Mouse (Mus musculus) Patski (cell line): Measurements from ENCODE around the gene Nr1h2. TPM values are rescaled to one million over a fixed set of nuclear protein-coding genes. Genes with fewer than 3 reads are reported as not detected.

Source experiments
- ATAC-seq: fragments of 100-300 bp; one replicate; pipeline ENCODE4 v1.8.0; 2021
- CTCF ChIA-PET: fragments of 350-600 bp; sonication (Branson Sonifier 250); formaldehyde crosslinking; loops from one replicate; lab custom pipeline; 2022; ENCODE audit warnings: inconsistent platforms; lab: Charles Lee
- POLR2A ChIA-PET: fragments of 350-600 bp; sonication (Branson Sonifier 250); formaldehyde crosslinking; loops from one replicate; lab custom pipeline; 2022; ENCODE audit warnings: antibody characterized with exemption, inconsistent platforms; lab: Charles Lee
- DNase-seq: peaks from one replicate; pipeline ENCODE4 v3.0.0-alpha.2; 2011; ENCODE audit warnings: low read depth, low spot score
- H3K27me3 ChIP-seq: fragments of 371-371 bp; one replicate; pipeline ENCODE4 v1.5.1; 2021
- CTCF ChIP-seq: fragments of 100-300 bp; IDR thresholded peaks from one replicate; pipeline ENCODE4 v1.5.1; 2021
- in situ Hi-C: fragments of 300-500 bp; cut with MboI; formaldehyde crosslinking; loops from 3 replicates; pipeline ENCODE4 v1.11.1; 2018; ENCODE audit warnings: low pct_unique_long_range_greater_than_20kb, mixed read lengths
- polyA plus RNA-seq: library from polyadenylated mRNA; unstranded; gene quantifications from one replicate; pipeline ENCODE4 v1.2.3, GENCODE M21; 2021

Gene Nr1h2
- polyA plus RNA-seq, 1 experiment from 2014 or later: 113 TPM

DNA sequence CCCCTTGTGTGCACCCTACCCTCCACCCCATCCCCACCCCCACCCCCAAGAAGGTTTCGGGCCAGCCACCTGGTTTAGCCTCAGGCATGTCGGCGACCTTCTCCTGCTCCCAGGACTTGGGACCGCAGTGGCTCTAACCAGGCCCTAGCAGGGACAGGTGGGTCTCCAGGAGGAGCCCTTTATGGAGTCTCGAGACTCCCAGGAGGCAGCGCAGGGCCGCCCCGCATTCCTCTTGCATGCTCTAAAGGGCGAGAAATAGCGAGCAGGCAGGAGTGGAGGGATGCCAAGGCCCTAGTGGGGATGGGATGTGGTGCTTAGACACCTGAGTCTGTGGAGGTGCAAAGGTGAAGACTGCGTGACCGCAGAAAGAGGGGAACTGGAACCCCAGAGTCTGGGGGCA, 29.2 kb downstream of the Nr1h2 start, which contains the start of gene Mybpc2:
Mybpc2 (minus strand) TSS at position 155 of the 400 bp plus-strand sequence.
- no peak for TF ChIP-seq CTCF
- CTCF ChIA-PET: no interaction called here
- in situ Hi-C loops: loop anchor here (5.0 kb wide), 1 partner anchor 118 kb away; no protein-coding TSS in a partner anchor
- no peaks in the 10 kb centered on the region for H3K27me3 ChIP-seq
- DNase-seq: no peak
- ATAC-seq: no peak
- POLR2A ChIA-PET: no interaction called here

DNA sequence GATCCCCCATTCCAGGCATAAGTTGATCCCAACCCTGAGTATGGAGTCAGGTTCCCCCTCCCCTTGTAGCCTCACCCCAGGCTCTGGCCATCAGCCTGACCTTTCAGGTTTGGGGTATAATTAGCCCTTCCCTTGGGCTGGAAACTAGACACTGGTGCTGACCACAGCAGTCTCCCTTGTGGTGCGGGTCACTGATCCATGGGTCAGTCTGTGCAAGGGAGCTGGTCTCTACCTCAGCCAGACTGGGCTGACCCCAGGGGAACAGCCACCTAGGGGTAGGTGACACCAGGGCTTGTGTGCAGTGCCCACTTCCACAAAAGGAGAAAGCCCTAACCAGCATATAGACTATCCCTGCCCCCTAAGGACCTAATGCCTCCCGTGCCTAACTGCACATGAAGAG, 30.7 kb downstream of the Nr1h2 start:
- no peak for DNase-seq
- ChIA-PET CTCF (no interaction called here), POLR2A (interaction anchor here (1.8 kb wide), 1 partner anchor 13 kb away, joined by 4 read pairs; no protein-coding TSS in a partner anchor)
- no peak for ATAC-seq
- H3K27me3 ChIP-seq: no peaks in the 10 kb centered on the region
- in situ Hi-C loops: loop anchor here (5.0 kb wide), 1 partner anchor 119 kb away; no protein-coding TSS in a partner anchor
- TF ChIP-seq CTCF: no peak

DNA sequence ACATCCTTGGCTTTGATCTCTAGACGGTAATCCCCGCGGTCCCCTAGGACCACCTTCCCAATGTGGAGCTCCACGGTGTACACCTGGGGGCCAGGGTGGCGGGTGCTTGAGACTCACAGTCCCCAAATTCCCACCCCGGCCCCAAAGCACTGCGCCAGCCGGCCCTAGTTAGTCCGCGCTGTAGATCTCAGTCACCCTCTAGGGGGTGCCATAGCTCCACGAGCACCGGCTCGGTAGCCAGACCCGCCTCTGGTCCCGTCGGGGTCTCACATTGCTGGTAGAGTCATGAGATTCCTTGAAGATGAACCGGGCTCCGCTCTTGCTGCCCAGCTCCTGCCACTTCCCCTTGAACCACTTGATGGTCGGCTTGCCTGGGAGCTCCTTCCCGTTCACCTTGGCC, 32.0 kb downstream of the Nr1h2 start:
- no peaks in the 10 kb centered on the region for H3K27me3 ChIP-seq
- ChIA-PET CTCF (interaction anchor here (0.6 to 1.5 kb wide), 15 partner anchors 9 to 171 kb away, joined by 3 to 12 read pairs (median 4); partner anchors contain the start of genes Emc10, Fam71e1 and Pold1), POLR2A (interaction anchor here (0.8 to 1.8 kb wide), 2 partner anchors 14 to 29 kb away, joined by 3 to 4 read pairs; no protein-coding TSS in a partner anchor)
- peak; percentile 88 for TF ChIP-seq CTCF
- in situ Hi-C loops: loop anchor here (5.0 kb wide), 1 partner anchor 121 kb away; no protein-coding TSS in a partner anchor
- DNase-seq (no peak), ATAC-seq (peak; percentile 53)

DNA sequence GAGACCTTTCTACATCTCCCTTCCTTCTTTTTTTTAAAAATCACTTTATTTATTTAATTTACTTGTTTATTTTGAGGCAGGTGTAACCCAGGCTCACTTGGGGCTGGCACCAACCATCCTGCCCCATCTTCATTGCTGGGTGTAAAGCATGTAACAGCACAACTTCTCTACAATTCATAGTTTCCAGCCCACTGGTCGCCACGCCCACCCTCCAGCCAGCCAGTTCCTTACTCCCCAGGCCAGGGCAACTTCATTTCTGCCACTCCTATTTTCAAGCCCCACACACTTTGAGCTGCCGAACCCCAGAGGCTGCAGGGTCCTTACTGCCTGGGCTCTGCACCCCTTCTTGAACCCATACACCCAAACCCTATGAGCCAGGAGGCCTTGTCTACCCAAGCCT, 32.8 kb downstream of the Nr1h2 start:
- in situ Hi-C loops: loop anchor here (5.0 kb wide), 1 partner anchor 121 kb away; no protein-coding TSS in a partner anchor
- no peak for ATAC-seq
- H3K27me3 ChIP-seq: peaks cover 5% of the 10 kb centered on the region
- ChIA-PET POLR2A (interaction anchor here (0.8 kb wide), 1 partner anchor 30 kb away, joined by 3 read pairs; no protein-coding TSS in a partner anchor), CTCF (interaction anchor here (1.0 to 1.5 kb wide), 8 partner anchors 8 to 39 kb away, joined by 3 to 12 read pairs (median 6); partner anchors contain the start of genes Emc10, Fam71e1 and Pold1)
- no peak for DNase-seq
- no peak for TF ChIP-seq CTCF

DNA sequence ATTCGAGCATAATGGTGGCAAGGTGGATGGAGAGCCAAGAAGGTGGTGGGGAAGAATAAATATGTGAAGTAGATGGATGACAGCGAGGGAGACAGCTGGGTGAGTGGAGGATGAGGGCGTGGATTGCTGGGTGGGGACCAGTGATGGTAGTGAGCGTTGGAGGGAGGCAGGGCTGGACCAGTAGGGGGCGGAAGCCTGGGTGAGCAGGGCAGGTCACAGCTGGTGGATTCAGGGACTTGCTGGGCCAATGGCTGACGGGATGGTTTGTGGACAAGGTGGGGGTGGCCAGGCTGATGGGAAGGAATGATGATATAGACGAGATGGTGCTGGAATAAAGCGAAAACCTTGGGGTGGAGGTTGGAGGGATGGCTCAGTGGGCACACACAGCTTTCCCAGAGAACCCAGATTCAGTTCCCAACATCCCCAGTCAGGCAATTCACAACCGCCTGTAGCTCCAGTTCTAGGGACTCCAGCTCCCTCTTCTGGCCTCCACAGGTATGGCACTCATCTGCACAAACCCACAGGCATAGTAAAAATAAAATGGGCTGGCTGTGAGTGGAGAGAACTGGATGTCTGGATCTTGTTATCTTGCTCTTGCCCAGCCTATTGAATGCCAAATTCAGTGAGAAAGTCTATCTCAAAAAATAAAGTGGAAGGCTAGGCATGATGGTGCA, 34.4 kb downstream of the Nr1h2 start:
- POLR2A ChIA-PET: no interaction called here
- in situ Hi-C loops: no loop called here
- H3K27me3 ChIP-seq: peaks cover 9% of the 10 kb centered on the region
- ATAC-seq (peak; percentile 46), DNase-seq (no peak)
- CTCF ChIA-PET: interaction anchor here (1.0 to 1.4 kb wide), 3 partner anchors 8 to 31 kb away, joined by 3 to 4 read pairs (median 3); no protein-coding TSS in a partner anchor
- TF ChIP-seq CTCF: peak; percentile 64

DNA sequence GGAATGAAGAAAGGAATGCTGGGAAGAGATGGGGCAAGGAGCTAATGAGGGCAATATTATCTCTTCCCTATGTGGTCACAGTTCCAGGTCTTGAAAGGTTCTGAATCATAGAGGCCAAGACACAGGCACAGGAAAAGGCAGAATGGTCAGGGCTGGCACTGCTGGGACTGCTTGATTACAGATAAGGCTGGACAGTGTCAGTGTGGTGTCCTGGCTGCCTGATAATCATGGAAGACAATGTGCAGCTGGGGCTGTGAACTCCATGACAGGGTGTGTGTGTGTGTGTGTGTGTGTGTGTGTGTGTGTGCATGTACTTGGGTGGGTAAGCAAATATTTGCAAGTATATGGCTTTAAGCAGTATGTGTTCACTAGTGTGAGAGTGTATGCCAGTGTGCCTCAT, 46.3 kb downstream of the Nr1h2 start:
- no peak for DNase-seq
- TF ChIP-seq CTCF: no peak
- in situ Hi-C loops: loop anchor here (5.0 kb wide), 1 partner anchor 45 kb away; the partner anchor contains the start of gene Nr1h2
- no peak for ATAC-seq
- CTCF ChIA-PET: interaction anchor here (0.8 kb wide), 1 partner anchor 15 kb away, joined by 3 read pairs; no protein-coding TSS in a partner anchor
- POLR2A ChIA-PET: no interaction called here
- peaks cover 12% of the 10 kb centered on the region for H3K27me3 ChIP-seq

DNA sequence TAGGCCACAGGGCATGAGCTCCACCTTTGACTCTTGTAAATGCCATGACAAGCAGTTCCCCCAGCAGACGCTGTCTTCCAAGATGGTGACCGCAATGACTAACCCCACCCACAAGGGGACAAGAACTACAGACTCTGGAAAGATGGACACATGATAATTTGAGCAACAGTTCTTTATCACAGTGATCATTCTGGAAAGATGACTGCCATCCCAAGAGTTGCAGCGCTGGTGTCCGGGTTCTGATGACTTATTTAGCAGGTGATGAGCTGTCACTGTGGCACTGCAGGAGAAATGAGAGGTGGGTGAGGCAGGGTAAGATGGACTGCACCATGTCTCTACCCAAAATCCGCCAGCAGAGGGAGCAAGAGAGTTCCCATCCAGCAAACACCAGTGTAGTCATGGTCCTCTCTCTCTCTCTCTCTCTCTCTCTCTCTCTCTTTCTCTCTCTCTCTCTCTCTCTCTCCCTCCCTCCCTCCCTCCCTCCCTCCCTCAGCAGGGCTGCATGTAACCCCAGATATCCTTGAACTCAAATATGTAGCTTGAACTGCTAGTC, 52.1 kb downstream of the Nr1h2 start:
- no peak for TF ChIP-seq CTCF
- POLR2A ChIA-PET: no interaction called here
- in situ Hi-C loops: no loop called here
- no peak for DNase-seq
- CTCF ChIA-PET: interaction anchor here (0.9 to 2.5 kb wide), 6 partner anchors 9 to 59 kb away, joined by 3 to 13 read pairs (median 4); partner anchors contain the start of gene Pold1
- no peak for ATAC-seq
- peaks cover 7% of the 10 kb centered on the region for H3K27me3 ChIP-seq

DNA sequence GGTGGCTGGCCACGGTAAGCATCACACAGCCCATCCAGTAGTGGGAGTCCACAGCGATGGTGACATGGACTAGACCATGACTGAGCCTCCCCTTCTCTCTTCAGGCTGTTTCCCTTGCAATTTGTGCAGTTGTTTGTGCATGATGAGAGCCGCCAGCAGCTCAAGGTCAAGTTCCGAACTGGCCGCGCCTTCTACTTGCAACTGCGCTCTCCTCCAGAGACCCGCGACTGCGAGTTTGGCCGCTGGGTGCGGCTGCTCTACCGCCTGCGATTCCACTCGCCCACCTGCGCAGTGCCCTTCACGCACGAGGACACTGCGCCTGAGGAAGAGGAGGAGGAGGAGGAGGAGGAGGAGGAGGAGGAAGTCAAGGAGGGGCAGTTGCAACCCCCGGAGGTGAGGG, 53.7 kb downstream of the Nr1h2 start:
- ChIA-PET POLR2A (interaction anchor here (1.0 kb wide), 1 partner anchor 50 kb away, joined by 3 read pairs; no protein-coding TSS in a partner anchor), CTCF (interaction anchor here (2.5 kb wide), 1 partner anchor 48 kb away, joined by 13 read pairs; the partner anchor contains the start of gene Pold1)
- in situ Hi-C loops: no loop called here
- no peak for DNase-seq
- ATAC-seq: no peak
- no peak for TF ChIP-seq CTCF
- peaks cover 3% of the 10 kb centered on the region for H3K27me3 ChIP-seq

Other genes starting within 250 kb of the Nr1h2 start
- gene Clec11a, start 247.0 kb downstream of the Nr1h2 start, polyA plus RNA-seq: 0.68 TPM
- 1.9 TPM for gene Shank1, start 243.7 kb downstream of the Nr1h2 start, polyA plus RNA-seq
- gene Syt3, start 169.8 kb downstream of the Nr1h2 start, polyA plus RNA-seq: 6.4 TPM
- gene 1700008O03Rik, start 168.1 kb downstream of the Nr1h2 start, polyA plus RNA-seq: 0.98 TPM
- gene Lrrc4b, start 124.9 kb downstream of the Nr1h2 start, polyA plus RNA-seq: 0.03 TPM
- gene Aspdh, start 88.6 kb downstream of the Nr1h2 start, polyA plus RNA-seq: not detected
- 70.4 TPM for gene Josd2, start 86.0 kb downstream of the Nr1h2 start, polyA plus RNA-seq
- 249 TPM for gene Emc10, start 57.4 kb downstream of the Nr1h2 start, polyA plus RNA-seq
- gene Fam71e1, start 57.4 kb downstream of the Nr1h2 start, polyA plus RNA-seq: 6.9 TPM
- gene Mybpc2, start 29.3 kb downstream of the Nr1h2 start, polyA plus RNA-seq: 0.08 TPM
- gene Spib, start 21.9 kb downstream of the Nr1h2 start, polyA plus RNA-seq: 0.14 TPM
- gene Pold1, start 5.1 kb downstream of the Nr1h2 start, polyA plus RNA-seq: 30.9 TPM
- gene Napsa, start 18.4 kb upstream of the Nr1h2 start, polyA plus RNA-seq: 2.7 TPM
- gene Kcnc3, start 36.7 kb upstream of the Nr1h2 start, polyA plus RNA-seq: 0.18 TPM
- gene Myh14, start 116.9 kb upstream of the Nr1h2 start, polyA plus RNA-seq: 0.31 TPM
- gene Izumo2, start 154.8 kb upstream of the Nr1h2 start, polyA plus RNA-seq: not detected
- 51.5 TPM for gene Vrk3, start 194.5 kb upstream of the Nr1h2 start, polyA plus RNA-seq
- gene Zfp473, start 197.1 kb upstream of the Nr1h2 start, polyA plus RNA-seq: 1.8 TPM